Mouse (Mus musculus): ENCODE measurements at regions not wholly inside any gene's neighbourhood (a gene's known extent, or its start where the extent isn't known, plus 50 kb on each side); places are given as distances from the start of the nearest gene placed in this dataset.

DNA sequence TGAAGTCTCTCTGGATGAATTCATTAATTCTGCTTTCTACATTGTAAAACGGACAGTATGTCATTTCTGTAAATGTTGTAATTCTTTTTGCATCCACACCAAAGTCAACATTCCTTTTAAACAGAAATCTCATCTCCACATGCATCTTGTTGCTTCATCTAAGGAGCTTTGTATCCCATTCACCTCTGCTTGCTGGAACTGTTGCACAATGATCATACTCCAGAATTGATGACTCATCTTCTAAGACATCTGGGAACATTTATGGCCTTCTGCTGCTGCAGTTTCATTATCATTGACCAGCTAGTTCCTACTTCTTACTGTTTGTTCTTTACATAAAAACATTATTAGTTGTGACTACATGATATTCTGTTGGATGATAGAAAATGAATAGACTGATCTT, 1926.9 kb upstream of the Gm38303 start:
- intact Hi-C loops (cut with DNase I) = no loop called here

DNA sequence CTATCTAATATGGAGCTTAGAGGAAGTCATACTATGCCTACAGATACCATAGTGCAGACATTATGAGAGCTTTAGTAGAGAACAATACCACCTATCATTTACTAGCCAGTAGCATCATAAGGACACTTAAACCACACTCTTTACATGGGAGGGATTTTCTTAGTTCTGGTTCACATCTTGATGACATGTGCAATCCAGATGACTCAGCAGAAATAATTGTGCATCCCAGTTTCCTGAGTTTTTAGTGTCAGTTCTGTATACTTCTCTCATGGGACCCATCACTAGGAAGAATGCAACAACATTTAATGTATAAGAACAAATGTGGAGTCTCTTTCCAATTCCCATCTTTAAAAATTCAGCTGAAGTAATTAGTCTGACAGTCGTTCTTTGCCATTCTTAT, 1922.2 kb upstream of the Gm38303 start:
- DNase-seq (ENCODE audit: low spot score in 2 of 2) = no peak
- intact Hi-C loops (cut with DNase I) = no loop called here

More for the DNA sequence above, 1926.9 kb upstream of the Gm38303 start:
- no peak for DNase-seq (ENCODE audit: low spot score in 2 of 2)

DNA sequence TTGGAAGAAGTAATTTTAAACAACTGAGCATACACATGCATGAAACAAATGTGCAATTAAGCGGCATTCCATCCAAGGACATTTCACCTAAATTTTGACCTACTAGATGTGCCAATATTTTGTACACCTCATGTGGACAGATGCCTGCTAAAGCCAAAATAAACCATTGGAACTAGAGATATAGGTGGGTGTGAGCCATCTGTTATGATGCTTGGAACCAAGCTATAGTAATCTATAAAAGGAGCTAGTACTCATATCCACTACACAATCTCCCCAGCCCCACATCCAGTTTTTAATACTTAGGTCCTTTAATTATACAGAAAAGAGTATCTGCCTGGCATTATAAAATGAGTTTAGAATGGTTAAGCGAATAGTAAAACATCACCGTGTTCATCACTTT, 1910.7 kb upstream of the Gm38303 start:
- intact Hi-C loops (cut with DNase I) = no loop called here
- DNase-seq (ENCODE audit: low spot score in 2 of 2) = peak; percentile 4 to 40

DNA sequence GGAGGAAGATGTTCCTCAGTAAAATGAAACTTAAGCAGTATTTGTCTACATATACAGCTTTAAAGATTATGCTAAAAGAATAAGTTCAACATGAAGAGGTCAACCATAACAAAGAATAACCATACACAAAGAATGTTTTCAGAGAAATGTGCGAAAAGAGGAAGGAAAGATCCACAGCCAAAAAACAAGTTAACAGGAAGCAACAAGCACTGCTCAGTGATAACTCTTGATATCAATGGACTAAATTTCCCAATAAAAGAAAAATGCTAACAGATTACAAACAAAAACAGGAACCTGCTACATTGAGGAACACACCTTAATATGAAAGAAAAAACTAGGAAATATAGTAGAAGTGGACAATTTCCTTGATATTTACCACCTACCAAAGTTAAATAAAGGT, 1905.5 kb upstream of the Gm38303 start:
- intact Hi-C loops (cut with DNase I) = no loop called here
- DNase-seq (ENCODE audit: low spot score in 2 of 2) = no peak

DNA sequence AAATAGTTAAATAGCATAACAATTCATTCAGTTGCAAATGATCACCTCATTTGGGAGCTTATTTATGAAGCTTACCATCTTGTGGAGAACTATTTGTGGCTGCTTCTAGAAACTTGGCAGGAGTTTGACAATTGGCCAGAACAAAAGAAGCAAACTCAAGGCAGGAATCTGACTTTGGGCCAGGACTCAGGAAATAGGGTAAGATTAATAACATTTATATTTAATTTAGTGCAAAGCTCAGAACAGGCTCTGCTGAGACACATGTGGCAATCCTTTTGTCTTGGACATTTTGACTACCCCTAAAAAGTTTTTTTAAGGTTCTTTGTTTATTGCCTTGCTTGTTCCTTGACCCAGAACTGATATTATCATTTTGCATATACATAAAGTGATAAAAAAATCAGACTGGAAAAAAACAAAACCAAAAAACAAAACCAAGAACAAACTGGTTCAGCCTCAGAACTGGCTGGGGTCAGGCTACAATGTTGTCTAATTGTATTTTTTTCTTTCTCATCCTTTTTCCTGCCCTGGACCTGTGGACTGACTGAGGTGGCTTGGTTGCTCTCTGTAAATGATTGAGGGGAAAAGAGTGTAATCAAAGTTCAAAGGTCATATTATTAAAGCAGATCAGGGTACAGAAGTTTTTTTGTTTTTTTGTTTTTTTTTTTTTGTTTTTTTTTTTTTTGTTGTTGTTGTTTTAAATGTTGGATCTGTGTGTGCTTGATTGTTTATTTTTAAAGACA, 1892.4 kb upstream of the Gm38303 start:
- intact Hi-C loops (cut with DNase I) = no loop called here
- DNase-seq (ENCODE audit: low spot score in 2 of 2) = no peak

DNA sequence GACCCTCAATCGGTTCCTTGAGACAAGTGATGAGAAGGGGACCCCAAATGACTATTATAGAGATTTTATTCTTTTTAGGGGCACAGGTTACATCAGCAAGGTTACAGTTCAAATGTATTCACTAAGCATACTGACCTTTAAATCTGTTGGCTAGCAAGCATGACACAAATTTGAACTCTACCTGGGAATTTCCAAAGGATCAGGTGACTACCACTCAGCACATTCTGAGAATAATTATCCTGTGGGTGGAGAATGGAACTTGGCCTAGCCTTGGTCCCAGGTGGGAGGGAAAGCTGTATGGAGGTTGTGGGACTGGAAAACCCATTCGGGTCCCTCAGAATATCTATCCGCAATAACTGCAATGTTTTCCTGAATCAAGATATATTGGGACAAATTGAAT, 1891.3 kb upstream of the Gm38303 start:
- intact Hi-C loops (cut with DNase I) = no loop called here

DNA sequence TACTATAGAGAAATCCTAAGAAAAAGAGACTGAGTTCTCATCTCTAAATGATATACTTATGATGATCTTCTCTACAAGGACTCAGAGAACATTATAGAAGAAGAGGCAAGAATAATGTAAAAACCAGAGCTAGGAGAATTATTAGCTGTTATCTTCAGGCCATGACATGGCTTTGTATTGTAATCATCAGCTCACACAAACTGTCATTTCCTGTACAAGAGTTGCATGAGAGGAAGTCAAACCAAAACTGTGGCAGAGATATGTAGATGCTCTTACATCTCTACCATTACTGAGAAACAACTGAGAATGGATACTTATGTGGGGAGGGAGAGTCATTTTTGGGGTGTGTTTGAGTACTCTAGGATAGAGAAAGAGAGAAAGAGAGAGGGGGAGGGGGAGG, 1889.4 kb upstream of the Gm38303 start:
- intact Hi-C loops (cut with DNase I) = no loop called here

More for the DNA sequence above, 1891.3 kb upstream of the Gm38303 start:
- no peak for DNase-seq (ENCODE audit: low spot score in 2 of 2)

DNA sequence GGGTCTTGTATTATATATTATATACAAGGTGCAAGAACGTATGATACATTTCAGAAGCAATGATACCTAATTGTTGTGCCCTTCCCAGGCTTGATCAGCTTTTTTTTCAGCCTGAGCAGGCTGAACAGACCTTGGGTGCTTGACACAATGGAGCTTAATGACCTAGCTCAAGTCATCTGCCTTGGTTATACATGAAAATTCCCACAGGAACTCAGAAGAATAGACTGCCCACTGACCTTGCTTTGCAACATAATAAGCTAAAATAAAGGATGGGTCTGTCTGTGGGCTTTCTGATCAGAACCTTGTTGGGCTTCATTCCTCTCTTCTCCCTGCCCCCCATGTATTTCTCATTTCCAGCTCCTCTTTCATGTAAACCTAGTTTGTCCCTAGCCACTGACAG, 1880.6 kb upstream of the Gm38303 start:
- no peak for DNase-seq (ENCODE audit: low spot score in 2 of 2)
- intact Hi-C loops (cut with DNase I) = no loop called here

More for the DNA sequence above, 1889.4 kb upstream of the Gm38303 start:
- DNase-seq (ENCODE audit: low spot score in 2 of 2) = no peak

DNA sequence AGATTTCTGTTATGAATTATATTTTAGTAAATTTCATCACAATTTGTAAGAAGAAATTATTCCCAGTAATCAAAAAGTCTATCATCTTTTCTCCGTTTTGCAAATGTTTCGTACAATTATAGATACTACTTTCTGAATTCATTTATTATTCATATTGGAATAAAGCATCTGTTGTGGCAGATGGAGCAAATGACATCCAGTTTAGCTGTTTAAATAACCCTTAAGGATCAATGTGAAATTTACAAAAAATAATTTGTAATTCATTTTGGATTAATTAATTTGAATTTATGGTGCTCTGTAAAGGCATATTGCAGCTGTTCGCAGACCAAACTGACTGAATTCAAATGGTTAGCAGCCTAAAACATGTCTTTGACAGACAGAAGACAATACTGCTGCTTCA, 1879.3 kb upstream of the Gm38303 start:
- DNase-seq (ENCODE audit: low spot score in 2 of 2) = no peak
- intact Hi-C loops (cut with DNase I) = no loop called here

DNA sequence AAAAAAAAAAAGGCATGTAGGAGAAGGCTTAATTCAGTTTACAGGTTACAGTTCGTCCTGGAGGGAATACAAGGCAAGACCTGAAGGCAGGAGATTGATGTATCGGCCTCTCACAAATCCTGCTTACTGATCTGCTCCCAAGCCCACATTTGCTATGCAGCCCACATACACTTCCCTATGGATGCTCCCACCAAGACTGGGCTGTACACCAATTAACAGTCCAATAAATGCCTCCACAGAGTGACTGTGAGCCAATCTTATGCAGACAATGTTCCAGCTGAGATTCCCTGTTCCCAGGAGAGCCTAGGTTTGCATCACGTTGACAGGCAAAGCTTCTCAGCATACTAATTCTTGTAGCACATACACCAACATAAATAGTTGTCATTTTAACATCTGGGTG, 1837.9 kb upstream of the Gm38303 start:
- DNase-seq (ENCODE audit: low spot score in 2 of 2) = no peak
- intact Hi-C loops (cut with DNase I) = no loop called here

DNA sequence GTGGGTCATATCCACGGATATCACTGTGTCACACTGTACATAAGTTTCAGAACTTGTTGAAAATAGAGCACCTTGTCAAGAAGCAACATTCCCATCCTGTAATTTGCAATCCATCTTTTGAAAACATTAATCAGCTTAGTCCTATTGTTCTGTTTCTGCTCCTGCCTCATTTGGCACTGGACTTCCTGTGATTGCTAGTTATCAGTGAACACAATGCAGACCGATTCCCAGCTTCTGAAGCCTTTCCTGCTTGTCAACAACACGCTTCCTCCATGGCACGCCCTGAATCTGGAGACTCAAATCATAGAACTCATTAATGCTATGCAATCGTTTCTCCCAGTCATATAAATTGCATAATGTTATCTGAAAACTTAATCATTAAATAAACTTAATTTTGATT, 1815.8 kb upstream of the Gm38303 start:
- no peak for DNase-seq (ENCODE audit: low spot score in 2 of 2)
- intact Hi-C loops (cut with DNase I) = no loop called here
